8 mouse cellular contexts compared by ENCODE assay signal in genomic region chr2:168114699-168115350, GRCm38 (mm10). TPM values are rescaled to one million over a fixed set of nuclear protein-coding genes. Genes with fewer than 3 reads are reported as not detected.
DNase-seq lines count a peak whose midpoint lies in the region; ATAC-seq and TF ChIP-seq lines count a peak whose summit lies in the region.

No protein-coding gene starts in this region.

- no peak overlapping the region for H3K4me2 ChIP-seq in hindbrain, embryonic 11.5 days (replicated peaks; ENCODE audit: low read depth, low read length)

- H3K9ac ChIP-seq in hindbrain, embryonic 11.5 days (ENCODE audit: low read depth, low read length), result peak overlapping the region; percentile 52

- H3K9me3 ChIP-seq in E14TG2a.4 (ENCODE audit: low read length), result no peaks in the 10 kb centered on the region
- H3K9me3 ChIP-seq in hindbrain, embryonic 11.5 days (ENCODE audit: control insufficient read depth, low read length), result no peaks in the 10 kb centered on the region

- ATAC-seq in hindbrain, embryonic 11.5 days (ENCODE audit: low FRiP score), result peak; percentile 56

- DNase-seq in brain, adult 2 months (ENCODE audit: low read depth, low spot score), result peak; percentile 75
- peak; percentile 65 to 72 for DNase-seq in frontal cortex, postnatal 10 days (ENCODE audit: low spot score in 2 of 2)
- DNase-seq in hindbrain, embryonic 11.5 days (ENCODE audit: low spot score), result peak; percentile 92
- DNase-seq in layer of hippocampus, postnatal 14 days (ENCODE audit: low spot score in 2 of 2), result peak; percentile 43 to 45
- DNase-seq in lung, postnatal 14 days, result peak; percentile 82
- DNase-seq in right cerebral cortex, adult 18-20 months, result peak; percentile 69
- DNase-seq in B cell, adult 2 months, result no peak

- H3K27me3 ChIP-seq in E14TG2a.4 (ENCODE audit: insufficient read depth, low read length), result 0 out of 2 replicates have a peak, but pooled peaks cover 4% of the 10 kb centered on the region
- H3K27me3 ChIP-seq in hindbrain, embryonic 11.5 days (ENCODE audit: control insufficient read depth, insufficient read depth, low read length), result peaks cover 3% of the 10 kb centered on the region; the same call in 1 of the 2 replicates

- H3K4me3 ChIP-seq in E14TG2a.4 (replicated peaks; ENCODE audit: low read length), result peak overlapping the region; percentile 26; the same call in 1 of the 2 replicates
- H3K4me3 ChIP-seq in hindbrain, embryonic 11.5 days (ENCODE audit: low read depth, low read length), result no peak overlapping the region

- H3K36me3 ChIP-seq in E14TG2a.4 (ENCODE audit: insufficient read depth, low read length), result no peaks in the 10 kb centered on the region
- no peaks in the 10 kb centered on the region for H3K36me3 ChIP-seq in hindbrain, embryonic 11.5 days (ENCODE audit: control insufficient read depth, insufficient read depth, low read length)

- peak; percentile 34 for TF ChIP-seq CTCF in E14TG2a.4 (conservative IDR thresholded peaks at IDR 0.05; ENCODE audit: low read length)

- WGBS in hindbrain, embryonic 11.5 days, result 18% methylated on average over 17 of the region's 17 CpGs

- H3K4me1 ChIP-seq in E14TG2a.4 (replicated peaks; ENCODE audit: low read depth, low read length), result peaks cover 77% of the 10 kb centered on the region
- H3K4me1 ChIP-seq in hindbrain, embryonic 11.5 days (replicated peaks; ENCODE audit: control insufficient read depth, insufficient read depth, low read length), result peaks cover 3% of the 10 kb centered on the region; the same call in 1 of the 2 replicates

- H3K27ac ChIP-seq in hindbrain, embryonic 11.5 days (ENCODE audit: low read depth, low read length), result peak overlapping the region; percentile 21; the same call in 1 of the 2 replicates

RNA-seq across cellular contexts. Expression of gene Pard6b, which starts 34.0 kb away (rescaled TPM):
- polyA plus RNA-seq in hindbrain, embryonic 11.5 days (2014; fragmentation: Nextera tagmentation; extraction: Ambion mirVana), result 7.1 and 7.5 TPM in 2 replicates
- total RNA-seq in layer of hippocampus, postnatal 14 days (2021), result 1 to 10 TPM; 3.4 to 5.3 TPM

Comparison
In these comparisons a context has a peak if more than half of its experiments do, and no peak if none do; other contexts are left out.
1. DNase-seq: peak in brain, adult 2 months (single experiment), frontal cortex, postnatal 10 days (2 of 2), hindbrain, embryonic 11.5 days (single experiment), layer of hippocampus, postnatal 14 days (2 of 2), lung, postnatal 14 days (single experiment) and right cerebral cortex, adult 18-20 months (single experiment); none in B cell, adult 2 months (0 of 2).